Mouse (Mus musculus): ENCODE results near the gene Fcamr. TPM values are rescaled to one million over a fixed set of nuclear protein-coding genes. Genes with fewer than 3 reads are reported as not detected.
A peak's percentile ranks its signal among the peaks of the same experiment; 100 is the strongest.

The Fcamr gene
- total RNA-seq, 2 experiments from 2014 or later: not detected

DNA sequence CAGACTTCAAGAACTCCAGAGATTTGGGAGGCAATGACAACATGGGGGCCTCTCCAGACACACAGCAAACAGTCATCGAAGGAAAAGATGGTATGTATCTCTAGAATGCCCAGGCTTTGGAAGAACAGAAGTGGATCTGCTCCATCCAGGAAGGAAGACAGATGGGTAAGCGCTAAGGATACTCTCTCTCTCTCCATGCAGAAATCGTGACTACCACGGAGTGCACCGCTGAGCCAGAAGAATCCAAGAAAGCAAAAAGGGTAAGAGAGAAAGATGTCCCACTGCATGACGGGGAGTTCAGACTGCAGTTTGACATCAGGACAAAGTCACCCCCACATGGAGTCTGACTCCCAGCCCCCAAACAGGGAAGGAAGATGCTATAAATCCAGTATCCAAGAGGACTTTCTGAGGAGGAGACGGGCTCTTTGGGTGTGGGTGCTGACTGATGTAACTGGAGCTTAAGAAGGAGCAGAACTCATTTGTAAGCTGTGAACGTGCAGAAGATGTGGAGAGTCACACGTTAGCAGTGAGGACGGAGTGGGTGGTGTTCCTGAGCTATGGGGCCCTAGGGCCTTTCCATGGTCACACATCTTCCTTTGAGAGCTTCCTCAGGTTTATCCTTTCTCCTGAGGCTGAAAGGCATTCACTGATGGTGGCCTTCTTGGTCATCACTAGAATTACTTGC, 49.0 kb downstream of the Fcamr start:
- DNase-seq (ENCODE audit: low spot score in 2 of 2): peak in 1 of 2 experiments; percentile 24

DNA sequence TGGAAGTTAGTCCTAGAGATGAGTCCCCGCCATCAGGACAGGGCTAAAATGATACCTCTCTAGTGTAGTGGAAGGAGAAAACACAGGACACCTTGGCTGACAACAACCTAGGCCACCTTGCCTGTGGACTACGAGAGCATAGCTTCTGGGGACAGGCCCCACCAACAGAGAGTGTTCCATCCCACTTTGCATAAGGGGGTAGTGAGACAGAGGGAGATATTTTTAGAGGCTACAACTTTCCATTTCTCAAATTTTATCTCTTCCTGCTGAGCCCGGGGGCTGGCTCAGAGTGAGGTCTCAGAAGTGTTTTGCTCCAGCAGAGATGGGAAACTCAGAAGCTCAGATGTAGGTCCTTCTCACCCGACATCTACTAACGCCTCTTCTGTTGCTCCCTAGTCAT, 49.7 kb downstream of the Fcamr start:
- DNase-seq (ENCODE audit: low spot score in 2 of 2): no peak

GRCm38 (mm10) chr1:130854819-130855218, 54.1 kb downstream of the Fcamr start:
- no peak for DNase-seq (ENCODE audit: low spot score in 2 of 2)

DNA sequence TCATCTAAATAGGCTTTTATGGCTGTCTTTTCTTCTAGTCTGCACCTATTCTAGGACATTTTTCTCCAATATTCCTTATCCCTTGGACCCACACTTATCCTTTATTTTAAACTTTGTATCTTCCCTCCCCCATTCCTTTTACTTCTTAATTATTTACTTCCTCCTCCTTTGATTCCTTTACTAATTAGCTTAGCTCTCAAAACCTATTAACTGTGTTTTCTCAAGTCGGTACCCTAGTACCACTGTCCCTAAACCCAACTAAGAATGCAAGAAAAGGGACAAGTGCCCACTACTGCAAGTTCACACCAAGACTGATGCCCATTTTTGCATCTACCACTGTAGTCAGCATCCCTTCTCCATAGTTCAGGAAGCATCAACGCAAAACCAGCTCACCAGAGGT, 55.0 kb downstream of the Fcamr start:
- DNase-seq (ENCODE audit: low spot score in 2 of 2): no peak

DNA sequence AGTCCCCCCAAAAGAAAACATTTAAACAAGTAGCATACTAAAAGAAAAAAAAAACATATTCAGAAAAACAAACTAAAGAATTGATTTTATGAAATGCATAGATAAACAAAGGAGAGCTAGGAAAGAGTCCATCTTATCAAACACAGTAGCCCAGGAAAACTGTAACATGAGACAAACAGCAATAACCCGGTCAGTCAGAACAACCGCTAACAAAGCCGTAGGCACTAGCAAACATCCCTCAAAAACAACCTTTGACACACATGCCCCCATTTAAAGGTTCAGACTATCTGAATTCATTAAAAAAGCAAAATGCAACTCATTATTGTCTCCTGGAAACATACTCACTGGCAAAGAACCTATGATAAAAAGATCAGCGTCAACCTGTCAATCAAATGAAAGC, 56.8 kb downstream of the Fcamr start:
- no peak for DNase-seq (ENCODE audit: low spot score in 2 of 2)

DNA sequence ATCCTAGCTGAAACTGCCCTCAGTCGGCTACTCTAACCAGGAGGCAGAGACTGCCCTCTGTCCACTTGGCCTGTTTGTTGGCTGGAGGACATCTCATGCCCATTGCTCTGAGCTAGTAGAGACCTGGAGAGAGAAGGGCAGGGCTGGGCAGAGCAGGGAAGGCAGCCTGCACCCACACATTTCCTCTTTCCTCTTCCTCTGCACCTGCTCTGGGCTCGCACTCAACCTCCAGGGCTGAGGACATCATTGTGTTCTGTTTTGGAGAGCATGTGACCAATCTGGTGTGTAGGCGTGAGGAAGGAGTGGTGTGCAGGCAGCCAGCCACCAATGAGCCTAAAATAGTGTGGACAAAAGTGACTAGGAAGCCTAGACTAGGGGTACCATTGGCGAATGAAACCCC, 63.5 kb downstream of the Fcamr start:
- DNase-seq (ENCODE audit: low spot score in 2 of 2): peak in 1 of 2 experiments; percentile 25

Other genes with a start within 250 kb of the Fcamr start
- not detected for gene Zp3r, start 171.3 kb upstream of the Fcamr start, total RNA-seq (2021)
- not detected for gene C4bp, start 139.3 kb upstream of the Fcamr start, total RNA-seq (2021)
- gene Gm29427, start 85.1 kb upstream of the Fcamr start, total RNA-seq (2021): not detected
- 10 to 100 TPM; 16.5 TPM for gene Yod1, start 83.6 kb upstream of the Fcamr start, total RNA-seq (2021)
- 10 to 100 TPM; 36.9 to 43.6 TPM for gene Pfkfb2, start 71.6 kb upstream of the Fcamr start, total RNA-seq (2021)
- 1 to 10 TPM; 1.5 TPM for gene AA986860, start 68.9 kb upstream of the Fcamr start, total RNA-seq (2021)
- gene Pigr, start 25.8 kb downstream of the Fcamr start, total RNA-seq (2021): not detected
- not detected for gene Fcmr, start 64.8 kb downstream of the Fcamr start, total RNA-seq (2021)
- gene Il24, start 86.6 kb downstream of the Fcamr start, total RNA-seq (2021): not detected
- gene Il20, start 110.5 kb downstream of the Fcamr start, total RNA-seq (2021): not detected
- not detected for gene Il19, start 139.2 kb downstream of the Fcamr start, total RNA-seq (2021)
- not detected for gene Il10, start 218.9 kb downstream of the Fcamr start, total RNA-seq (2021)